Mouse (Mus musculus): ENCODE data around the gene Gdf11. TPM values are rescaled to one million over a fixed set of nuclear protein-coding genes. Genes with fewer than 3 reads are reported as not detected.

Gene Gdf11
- polyA plus RNA-seq (2015; fragmentation: Nextera tagmentation; extraction: Ambion mirVana): 6.8 and 9.0 TPM in 2 replicates

DNA sequence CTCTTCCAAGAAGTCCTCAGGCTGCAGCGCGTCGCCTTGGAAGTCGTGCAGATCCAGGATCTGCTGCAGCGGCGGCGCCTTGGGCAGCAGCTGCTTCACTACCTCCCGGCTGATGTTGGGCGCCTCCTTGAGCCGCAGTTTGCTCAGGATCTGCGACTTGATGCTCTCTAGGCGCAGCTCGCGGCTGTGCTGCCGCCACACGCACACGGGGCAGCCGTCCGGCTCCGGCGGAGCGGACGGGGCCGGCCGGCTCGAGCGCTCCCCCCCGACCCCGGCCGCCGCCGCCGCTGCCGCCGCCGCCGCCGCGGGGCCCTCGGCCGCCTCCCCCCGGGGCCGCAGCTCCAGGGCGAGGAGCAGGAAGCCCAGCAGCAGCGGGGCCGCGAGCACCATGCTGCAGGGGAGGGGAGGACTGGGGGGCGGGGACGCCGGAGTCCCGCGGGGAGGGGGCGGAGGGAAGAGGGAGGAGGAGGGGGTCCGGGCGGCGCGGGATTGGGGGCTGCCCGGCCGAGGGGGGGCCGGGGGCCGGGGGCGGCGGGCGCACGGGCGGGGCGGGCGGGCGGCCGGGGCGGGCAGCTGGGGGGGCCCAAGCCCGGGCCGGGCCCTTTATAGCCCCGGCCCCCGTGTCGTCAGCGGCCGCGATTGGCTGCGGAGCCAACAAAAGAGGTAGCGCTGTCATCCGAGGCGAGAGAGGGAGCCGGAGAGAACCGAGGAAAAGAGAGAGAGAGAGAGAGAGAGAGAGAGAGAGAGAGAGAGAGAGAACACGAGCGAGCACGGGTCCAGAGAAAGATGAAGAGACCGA, at the start of gene Gdf11:
TSS of gene Gdf11 (minus strand) at position 423 of the 799 bp plus-strand sequence.
- peaks cover 58% of the 10 kb centered on the region for H3K4me1 ChIP-seq
- peak within 1 kb of the TSS; percentile 85 for H3K9ac ChIP-seq (replicated peaks)
- H3K4me2 ChIP-seq: peak within 1 kb of the TSS; percentile 84
- H3K9me3 ChIP-seq (replicated peaks): no peaks in the 10 kb centered on the region
- H3K36me3 ChIP-seq: peaks cover 10% of the 10 kb centered on the region
- peaks cover 9% of the 10 kb centered on the region for H3K27me3 ChIP-seq (replicated peaks)
- peak; percentile 85 for ATAC-seq (ENCODE audit: low FRiP score)
- peak within 1 kb of the TSS; percentile 95 for H3K27ac ChIP-seq (replicated peaks)
- peak within 1 kb of the TSS; percentile 68 for H3K4me3 ChIP-seq (replicated peaks)
- WGBS: under 1% methylated on average over 52 of the region's 89 CpGs

DNA sequence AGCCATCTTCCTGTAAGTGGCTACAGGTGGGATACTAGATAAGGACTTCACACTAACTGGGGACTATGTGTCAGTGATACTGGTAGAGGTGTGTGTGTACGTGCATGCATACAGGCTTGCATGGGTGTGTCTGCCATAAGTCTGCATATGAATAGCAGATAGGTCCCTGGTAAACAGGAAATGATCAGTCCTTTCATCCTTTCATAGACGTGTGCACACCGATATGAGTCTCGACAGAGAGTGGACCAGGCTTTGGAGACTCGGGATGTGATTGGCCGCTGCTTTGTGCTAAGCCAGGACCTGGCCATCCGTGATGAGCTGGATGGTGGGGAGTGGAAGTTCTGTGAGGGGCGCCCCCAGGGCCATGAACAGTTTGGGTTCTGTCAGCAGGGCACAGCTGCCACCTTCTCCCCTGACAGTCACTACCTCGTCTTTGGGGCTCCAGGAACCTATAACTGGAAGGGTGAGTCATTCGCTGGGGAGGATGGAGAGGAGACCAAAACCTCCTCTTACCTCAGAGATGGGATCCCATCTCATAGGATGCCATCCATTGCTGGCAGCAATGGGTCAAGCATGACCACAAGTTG, 49.0 kb upstream of the Gdf11 start:
- no peak overlapping the region for H3K4me3 ChIP-seq (replicated peaks)
- 86% methylated on average over 10 of the region's 10 CpGs for WGBS
- H3K27ac ChIP-seq (replicated peaks): no peak overlapping the region
- no peak overlapping the region for H3K9ac ChIP-seq (replicated peaks)
- no peak for ATAC-seq (ENCODE audit: low FRiP score)
- no peaks in the 10 kb centered on the region for H3K9me3 ChIP-seq (replicated peaks)
- no peaks in the 10 kb centered on the region for H3K4me1 ChIP-seq
- peaks cover 13% of the 10 kb centered on the region for H3K27me3 ChIP-seq (replicated peaks)
- no peaks in the 10 kb centered on the region for H3K36me3 ChIP-seq
- H3K4me2 ChIP-seq: no peak overlapping the region

DNA sequence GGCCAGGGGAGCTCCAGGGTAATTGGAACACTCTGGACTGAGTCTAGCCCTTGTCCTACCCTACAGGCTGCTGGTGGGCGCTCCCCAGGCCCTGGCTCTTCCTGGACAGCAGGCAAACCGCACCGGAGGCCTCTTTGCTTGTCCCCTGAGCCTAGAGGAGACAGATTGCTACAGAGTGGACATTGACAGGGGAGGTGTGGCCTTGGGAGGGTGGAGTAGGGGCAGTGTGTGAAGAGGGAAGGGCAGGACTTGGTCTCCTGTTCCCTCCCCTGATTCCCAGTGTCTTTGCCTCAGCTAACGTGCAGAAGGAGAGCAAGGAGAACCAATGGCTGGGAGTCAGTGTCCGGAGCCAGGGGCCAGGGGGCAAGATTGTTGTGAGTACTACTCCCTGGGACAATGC, 47.5 kb upstream of the Gdf11 start:
- 64% methylated on average over 5 of the region's 5 CpGs for WGBS
- Histone ChIP-seq H3K4me2 (no peak overlapping the region), H3K9ac (replicated peaks) (no peak overlapping the region), H3K9me3 (replicated peaks) (no peaks in the 10 kb centered on the region), H3K27ac (replicated peaks) (no peak overlapping the region), H3K27me3 (replicated peaks) (peaks cover 27% of the 10 kb centered on the region), H3K4me1 (peaks cover 9% of the 10 kb centered on the region), H3K36me3 (no peaks in the 10 kb centered on the region), H3K4me3 (replicated peaks) (no peak overlapping the region)
- ATAC-seq (ENCODE audit: low FRiP score): no peak

DNA sequence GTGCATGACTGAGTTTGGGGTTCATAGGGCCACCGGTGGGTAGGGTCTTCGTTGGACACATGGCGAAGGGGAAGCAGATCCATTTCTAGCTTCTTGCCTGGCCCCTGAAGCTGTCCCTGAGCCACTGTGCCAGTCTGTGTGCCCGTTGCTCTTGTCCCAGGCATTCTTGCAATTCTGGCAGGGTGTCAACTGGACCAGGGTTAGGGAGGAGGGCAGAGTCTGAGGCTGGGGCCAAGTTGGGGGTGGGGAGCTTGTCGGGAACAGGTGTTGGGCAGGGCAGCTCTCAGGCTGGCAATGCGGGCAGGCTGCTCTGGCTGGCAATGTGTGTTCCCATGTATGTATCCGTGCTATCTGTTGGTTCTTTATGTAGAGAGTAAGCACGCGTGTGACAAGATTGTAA, 46.9 kb upstream of the Gdf11 start:
- 79% methylated on average over 9 of the region's 9 CpGs for WGBS
- Histone ChIP-seq H3K4me2 (no peak overlapping the region), H3K4me1 (peaks cover 13% of the 10 kb centered on the region), H3K36me3 (no peaks in the 10 kb centered on the region), H3K27me3 (replicated peaks) (peaks cover 28% of the 10 kb centered on the region), H3K9me3 (replicated peaks) (no peaks in the 10 kb centered on the region), H3K27ac (replicated peaks) (no peak overlapping the region), H3K4me3 (replicated peaks) (no peak overlapping the region), H3K9ac (replicated peaks) (no peak overlapping the region)
- no peak for ATAC-seq (ENCODE audit: low FRiP score)

DNA sequence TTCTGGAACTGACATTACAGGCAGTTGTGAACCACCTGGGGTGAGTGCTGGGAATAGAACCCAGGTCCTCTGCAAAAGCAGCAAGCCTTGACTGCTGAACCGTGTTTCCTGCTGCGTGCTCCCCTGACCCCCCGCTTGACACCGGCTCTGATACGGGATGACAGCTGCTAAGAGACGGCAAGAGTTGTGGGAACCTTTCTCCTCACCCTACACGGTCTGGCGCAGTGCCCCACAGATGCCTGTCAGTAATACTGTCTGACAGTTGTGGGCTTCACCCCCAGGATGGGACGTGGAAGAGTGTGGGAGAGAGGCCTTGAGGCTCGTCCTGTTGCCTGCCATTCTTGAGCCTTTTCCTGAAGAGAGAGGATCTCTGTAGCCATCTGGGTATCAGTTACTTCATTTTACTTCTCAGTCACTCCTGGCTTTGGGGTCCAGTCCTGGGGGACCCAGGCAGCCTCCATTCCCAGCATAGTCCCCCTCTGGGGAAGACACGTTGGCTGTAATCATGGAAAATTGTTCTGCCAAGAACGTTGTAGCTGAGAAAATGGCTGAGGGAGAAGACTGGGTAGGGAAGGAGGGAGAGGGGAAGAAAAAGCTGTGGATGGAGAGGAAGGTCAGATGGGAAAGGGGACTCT, 46.4 kb upstream of the Gdf11 start:
- Histone ChIP-seq H3K27ac (replicated peaks) (no peak overlapping the region), H3K27me3 (replicated peaks) (peaks cover 32% of the 10 kb centered on the region), H3K4me3 (replicated peaks) (no peak overlapping the region), H3K36me3 (no peaks in the 10 kb centered on the region), H3K9ac (replicated peaks) (no peak overlapping the region), H3K4me1 (peaks cover 18% of the 10 kb centered on the region), H3K9me3 (replicated peaks) (no peaks in the 10 kb centered on the region), H3K4me2 (no peak overlapping the region)
- no peak for ATAC-seq (ENCODE audit: low FRiP score)
- 80% methylated on average over 12 of the region's 12 CpGs for WGBS

DNA sequence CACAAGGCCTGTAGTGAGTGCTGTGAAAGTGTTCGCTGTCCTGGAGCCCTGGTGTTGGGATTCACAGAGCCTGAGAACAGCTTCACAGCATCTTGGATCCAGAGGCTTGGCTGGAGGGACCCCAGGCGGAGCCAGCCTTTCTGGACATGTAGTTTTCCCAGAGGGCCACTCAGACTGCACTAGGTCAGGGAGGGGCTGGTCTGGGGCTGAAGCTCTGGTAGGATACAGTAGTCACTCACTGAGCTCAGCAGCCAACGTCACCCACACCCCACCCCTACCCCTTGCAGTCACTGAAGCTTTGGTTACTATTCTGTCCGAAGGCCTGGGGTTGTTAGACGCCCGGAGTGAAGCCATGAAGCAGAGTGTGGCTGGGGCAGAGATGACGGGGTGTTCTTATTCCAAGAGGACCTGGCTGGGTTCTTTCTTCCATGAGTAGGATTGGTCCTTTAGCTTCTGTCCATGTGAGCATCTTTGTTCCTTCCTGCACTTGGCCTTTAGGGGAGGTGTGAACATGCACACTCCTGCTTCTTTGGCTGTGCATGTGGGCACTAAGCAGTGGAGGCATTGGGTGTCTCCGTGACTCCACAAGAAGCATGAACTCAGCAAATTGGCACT, 44.4 kb upstream of the Gdf11 start:
- H3K27me3 ChIP-seq (replicated peaks): peaks cover 50% of the 10 kb centered on the region
- peaks cover 18% of the 10 kb centered on the region for H3K4me1 ChIP-seq
- no peaks in the 10 kb centered on the region for H3K36me3 ChIP-seq
- 77% methylated on average over 8 of the region's 8 CpGs for WGBS
- no peaks in the 10 kb centered on the region for H3K9me3 ChIP-seq (replicated peaks)
- no peak overlapping the region for H3K4me3 ChIP-seq (replicated peaks)
- ATAC-seq (ENCODE audit: low FRiP score): no peak
- no peak overlapping the region for H3K9ac ChIP-seq (replicated peaks)
- H3K4me2 ChIP-seq: peak overlapping the region; percentile 87; the same call in 1 of the 2 replicates
- H3K27ac ChIP-seq (replicated peaks): no peak overlapping the region

DNA sequence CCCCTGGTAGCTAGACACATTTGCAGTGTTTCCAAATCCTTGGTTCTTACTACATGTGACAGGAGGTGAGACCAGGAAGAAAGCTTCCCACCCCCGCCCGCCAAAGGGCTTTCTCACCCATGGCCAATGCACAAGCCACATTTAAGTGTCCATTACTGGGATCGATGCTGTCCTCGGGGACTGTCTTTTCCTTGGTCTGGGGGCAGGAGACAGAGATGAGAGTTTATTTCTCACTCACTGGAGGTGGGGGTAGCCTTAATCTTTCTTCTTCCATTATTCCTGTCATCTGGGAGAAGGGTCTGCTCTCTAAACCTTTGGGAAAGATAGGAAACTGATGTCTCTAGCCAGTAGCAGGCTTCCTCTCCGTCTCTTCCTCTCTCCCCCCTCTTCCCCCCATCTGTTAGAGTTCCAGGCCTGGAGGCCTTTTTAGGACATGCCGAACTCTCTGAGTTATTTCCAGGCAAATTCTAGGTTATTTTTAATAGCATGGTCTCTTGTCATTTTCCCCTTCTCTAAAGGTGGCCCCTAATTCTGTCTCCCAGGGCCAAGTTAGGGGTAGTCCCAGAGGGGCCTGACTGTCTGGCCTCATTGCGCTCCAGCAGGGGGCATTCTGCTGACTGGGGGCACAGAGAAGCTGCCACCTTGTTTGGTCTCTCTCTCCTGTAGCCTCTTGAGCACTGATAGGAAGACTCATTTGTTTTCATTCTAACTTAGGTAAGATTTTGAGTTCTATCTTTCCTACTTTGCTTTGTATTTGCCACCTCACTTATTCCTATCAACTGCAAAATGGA, 43.7 kb upstream of the Gdf11 start:
- no peaks in the 10 kb centered on the region for H3K9me3 ChIP-seq (replicated peaks)
- 70% methylated on average over 7 of the region's 7 CpGs for WGBS
- H3K4me3 ChIP-seq (replicated peaks): peak overlapping the region; percentile 47
- no peaks in the 10 kb centered on the region for H3K36me3 ChIP-seq
- H3K4me2 ChIP-seq: peak overlapping the region; percentile 87
- peaks cover 51% of the 10 kb centered on the region for H3K27me3 ChIP-seq (replicated peaks)
- ATAC-seq (ENCODE audit: low FRiP score): no peak
- H3K4me1 ChIP-seq: peaks cover 18% of the 10 kb centered on the region
- no peak overlapping the region for H3K9ac ChIP-seq (replicated peaks)
- H3K27ac ChIP-seq (replicated peaks): no peak overlapping the region

DNA sequence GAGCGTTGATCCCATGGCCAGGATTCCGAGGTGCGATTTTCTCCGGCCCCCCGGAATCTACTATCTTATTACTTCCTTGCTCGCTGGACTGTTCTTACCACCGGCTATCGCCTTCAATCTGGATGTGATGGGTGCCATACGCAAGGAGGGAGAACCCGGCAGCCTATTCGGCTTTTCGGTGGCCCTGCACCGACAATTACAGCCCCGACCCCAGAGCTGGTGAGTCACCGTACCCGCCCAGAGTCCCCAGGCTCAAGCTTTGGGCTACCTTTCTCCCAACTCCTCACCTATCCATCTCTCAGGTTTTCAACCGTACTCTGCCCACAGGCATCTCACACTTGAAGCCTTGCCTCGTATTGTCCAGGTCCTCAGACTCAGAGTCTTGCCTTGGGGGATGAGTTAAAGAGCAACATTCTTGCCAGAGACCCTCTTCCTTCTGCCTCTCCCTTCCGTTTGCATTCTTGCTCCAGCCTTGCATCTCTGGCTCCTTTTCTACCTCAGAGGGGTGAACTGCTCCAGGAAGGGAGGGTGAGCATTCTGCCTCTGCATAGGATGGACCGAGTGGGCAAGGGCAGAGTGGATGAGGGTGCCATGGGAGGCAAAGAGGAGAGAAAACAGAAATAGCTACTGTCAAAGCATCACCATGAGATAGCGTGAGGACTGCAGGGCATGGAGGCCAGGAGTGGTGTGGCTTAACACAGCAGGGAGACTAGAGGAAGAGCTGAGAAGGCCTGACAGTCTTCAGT, 42.6 kb upstream of the Gdf11 start:
- peaks cover 58% of the 10 kb centered on the region for H3K27me3 ChIP-seq (replicated peaks)
- peak overlapping the region; percentile 47 for H3K4me3 ChIP-seq (replicated peaks)
- H3K4me2 ChIP-seq: peak overlapping the region; percentile 87
- no peaks in the 10 kb centered on the region for H3K36me3 ChIP-seq
- H3K9me3 ChIP-seq (replicated peaks): no peaks in the 10 kb centered on the region
- 2% methylated on average over 21 of the region's 21 CpGs for WGBS
- no peak overlapping the region for H3K27ac ChIP-seq (replicated peaks)
- H3K9ac ChIP-seq (replicated peaks): peak overlapping the region; percentile 47
- peaks cover 18% of the 10 kb centered on the region for H3K4me1 ChIP-seq
- ATAC-seq (ENCODE audit: low FRiP score): peak; percentile 27

DNA sequence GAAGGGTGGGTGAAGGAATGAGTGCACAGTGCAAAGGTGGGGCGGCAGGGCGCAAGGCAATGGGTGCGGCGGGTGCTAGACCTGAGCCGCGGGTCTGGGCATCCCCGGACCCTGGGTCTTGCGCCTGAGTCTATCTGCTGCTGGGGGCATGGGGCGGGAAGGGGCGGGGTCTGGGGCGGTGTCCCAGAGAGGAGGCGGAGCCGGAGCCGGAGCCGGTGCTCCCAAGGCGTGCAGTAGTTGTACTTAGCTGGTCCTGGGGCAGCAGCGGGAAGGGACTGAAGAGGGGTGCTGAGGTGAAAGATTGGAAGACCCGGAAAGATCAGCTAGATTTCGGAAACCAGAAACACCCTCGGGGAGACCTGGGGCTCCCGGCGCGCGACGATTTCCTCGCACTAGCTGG, 42.1 kb upstream of the Gdf11 start, which contains the start of gene Itga7:
TSS of gene Itga7 (plus strand) at position 245 of the 400 bp plus-strand sequence.
- no peaks in the 10 kb centered on the region for H3K9me3 ChIP-seq (replicated peaks)
- H3K4me1 ChIP-seq: peaks cover 18% of the 10 kb centered on the region
- H3K4me3 ChIP-seq (replicated peaks): peak within 1 kb of the TSS; percentile 47
- peak; percentile 81 for ATAC-seq (ENCODE audit: low FRiP score)
- H3K9ac ChIP-seq (replicated peaks): peak within 1 kb of the TSS; percentile 47
- no peaks in the 10 kb centered on the region for H3K36me3 ChIP-seq
- H3K4me2 ChIP-seq: peak within 1 kb of the TSS; percentile 87
- WGBS: under 1% methylated on average over 26 of the region's 26 CpGs
- peaks cover 58% of the 10 kb centered on the region for H3K27me3 ChIP-seq (replicated peaks)
- no peak within 1 kb of the TSS for H3K27ac ChIP-seq (replicated peaks)

DNA sequence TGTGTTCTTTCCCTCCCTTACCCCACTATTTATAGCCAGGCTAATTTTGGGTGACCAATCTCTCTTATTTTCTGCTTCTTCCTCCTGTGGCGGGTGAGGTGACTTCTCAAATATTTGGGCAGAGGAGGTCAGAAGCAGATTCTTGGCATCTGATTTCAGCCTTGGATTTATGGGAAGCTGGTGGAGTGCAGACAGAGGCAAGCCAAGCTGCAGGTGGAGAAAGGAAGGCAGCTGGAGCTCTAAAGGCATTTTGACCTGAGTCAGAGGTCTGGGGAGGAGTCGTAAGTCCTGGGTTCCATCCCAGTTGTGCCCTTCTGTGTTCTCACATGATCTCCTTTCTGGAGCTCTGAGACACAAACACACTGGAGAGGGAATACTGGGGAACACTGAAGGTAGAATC, 39.9 kb upstream of the Gdf11 start:
- no peaks in the 10 kb centered on the region for H3K36me3 ChIP-seq
- no peak overlapping the region for H3K9ac ChIP-seq (replicated peaks)
- WGBS: 71% methylated on average over 2 of the region's 2 CpGs
- no peak overlapping the region for H3K4me2 ChIP-seq
- H3K9me3 ChIP-seq (replicated peaks): no peaks in the 10 kb centered on the region
- no peak for ATAC-seq (ENCODE audit: low FRiP score)
- peaks cover 57% of the 10 kb centered on the region for H3K27me3 ChIP-seq (replicated peaks)
- no peak overlapping the region for H3K4me3 ChIP-seq (replicated peaks)
- peaks cover 20% of the 10 kb centered on the region for H3K4me1 ChIP-seq
- H3K27ac ChIP-seq (replicated peaks): no peak overlapping the region
